Mouse (Mus musculus) limb, embryonic 14.5 days (tissue): ENCODE results near the gene Mier1. TPM values are rescaled to one million over a fixed set of nuclear protein-coding genes. Genes with fewer than 3 reads are reported as not detected.
A peak's percentile ranks its signal among the peaks of the same experiment; 100 is the strongest.

Experiments used
- ATAC-seq: fragments of 200-750 bp; cut with Nextera tagmentation; 2 replicates; pipeline ENCODE4 v1.8.0; 2017; ENCODE audit warnings: low read depth, moderate number of reproducible peaks, moderate TSS enrichment; ENCODE audit not compliant: low FRiP score
- DNase-seq: peaks from one replicate; pipeline ENCODE4 v3.0.0-alpha.2; 2015; ENCODE audit warnings: low spot score
- H3K27ac ChIP-seq: fragments of 300-500 bp; sonication (generic); replicated peaks from 2 replicates; pipeline ENCODE4 v1.5.1; 2014; ENCODE audit warnings: low read depth, mild to moderate bottlenecking, low read length, moderate library complexity, mixed read lengths
- H3K27me3 ChIP-seq: fragments of 300-500 bp; sonication (generic); 2 replicates; pipeline ENCODE4 v1.6.1; 2014; ENCODE audit warnings: low read length, mixed read lengths; ENCODE audit not compliant: control insufficient read depth, insufficient read depth
- H3K36me3 ChIP-seq: fragments of 300-500 bp; sonication (generic); 2 replicates; pipeline ENCODE4 v1.6.1; 2014; ENCODE audit warnings: mild to moderate bottlenecking, low read length, moderate library complexity, mixed read lengths; ENCODE audit not compliant: control insufficient read depth, insufficient read depth
- H3K4me1 ChIP-seq: fragments of 300-500 bp; sonication (generic); 2 replicates; pipeline ENCODE4 v1.6.1; 2014; ENCODE audit warnings: antibody characterized with exemption, low read length, mixed read lengths; ENCODE audit not compliant: control insufficient read depth, insufficient read depth
- H3K4me2 ChIP-seq: fragments of 300-500 bp; sonication (generic); replicated peaks from 2 replicates; pipeline ENCODE4 v1.6.1; 2014; ENCODE audit warnings: low read depth, mild to moderate bottlenecking, low read length, moderate library complexity; ENCODE audit not compliant: severe bottlenecking
- H3K4me3 ChIP-seq: fragments of 300-500 bp; sonication (generic); replicated peaks from 2 replicates; pipeline ENCODE4 v1.5.1; 2014; ENCODE audit warnings: low read length
- H3K9ac ChIP-seq: fragments of 300-500 bp; sonication (generic); 2 replicates; pipeline ENCODE4 v1.6.1; 2014; ENCODE audit warnings: mild to moderate bottlenecking, low read depth, low read length, moderate library complexity; ENCODE audit not compliant: severe bottlenecking
- H3K9me3 ChIP-seq: fragments of 300-500 bp; sonication (generic); 2 replicates; pipeline ENCODE4 v1.6.1; 2016; ENCODE audit warnings: low read length; ENCODE audit not compliant: control insufficient read depth
- POLR2A ChIP-seq: fragments of 200-500 bp; IDR thresholded peaks from 2 replicates; pipeline ENCODE4 v1.8.0; 2012; ENCODE audit warnings: inconsistent platforms, mild to moderate bottlenecking, moderate library complexity, borderline replicate concordance; ENCODE audit not compliant: insufficient read depth, insufficient read length; ENCODE audit errors: extremely low read depth
- WGBS: fragments of 180-500 bp; shearing (Covaris S2); extraction: QIAGEN DNeasy Blood & Tissue Kit; methylation state at CpG from one replicate; pipeline ENCODE4 v1.1.7; 2014; 5-methylcytosine and 5-hydroxymethylcytosine counted together
- polyA plus RNA-seq, 2 experiments: library from polyadenylated mRNA; depleted of rRNA in 1 of 2; stranded (reverse) in 1 of 2; unstranded in 1 of 2; fragments of >200 nt; fragmentation: Nextera tagmentation in 1 of 2; extraction: Ambion mirVana in 1 of 2; gene quantifications; 2 replicates each; pipeline versions ENCODE4 v1.2.1 to v1.2.3; 2012 to 2014

Mier1 gene
- polyA plus RNA-seq (2012; rRNA removed), result 32.8 and 32.9 TPM in 2 replicates
- 41.2 and 46.4 TPM in 2 replicates for polyA plus RNA-seq (2014; fragmentation: Nextera tagmentation; extraction: Ambion mirVana)

DNA sequence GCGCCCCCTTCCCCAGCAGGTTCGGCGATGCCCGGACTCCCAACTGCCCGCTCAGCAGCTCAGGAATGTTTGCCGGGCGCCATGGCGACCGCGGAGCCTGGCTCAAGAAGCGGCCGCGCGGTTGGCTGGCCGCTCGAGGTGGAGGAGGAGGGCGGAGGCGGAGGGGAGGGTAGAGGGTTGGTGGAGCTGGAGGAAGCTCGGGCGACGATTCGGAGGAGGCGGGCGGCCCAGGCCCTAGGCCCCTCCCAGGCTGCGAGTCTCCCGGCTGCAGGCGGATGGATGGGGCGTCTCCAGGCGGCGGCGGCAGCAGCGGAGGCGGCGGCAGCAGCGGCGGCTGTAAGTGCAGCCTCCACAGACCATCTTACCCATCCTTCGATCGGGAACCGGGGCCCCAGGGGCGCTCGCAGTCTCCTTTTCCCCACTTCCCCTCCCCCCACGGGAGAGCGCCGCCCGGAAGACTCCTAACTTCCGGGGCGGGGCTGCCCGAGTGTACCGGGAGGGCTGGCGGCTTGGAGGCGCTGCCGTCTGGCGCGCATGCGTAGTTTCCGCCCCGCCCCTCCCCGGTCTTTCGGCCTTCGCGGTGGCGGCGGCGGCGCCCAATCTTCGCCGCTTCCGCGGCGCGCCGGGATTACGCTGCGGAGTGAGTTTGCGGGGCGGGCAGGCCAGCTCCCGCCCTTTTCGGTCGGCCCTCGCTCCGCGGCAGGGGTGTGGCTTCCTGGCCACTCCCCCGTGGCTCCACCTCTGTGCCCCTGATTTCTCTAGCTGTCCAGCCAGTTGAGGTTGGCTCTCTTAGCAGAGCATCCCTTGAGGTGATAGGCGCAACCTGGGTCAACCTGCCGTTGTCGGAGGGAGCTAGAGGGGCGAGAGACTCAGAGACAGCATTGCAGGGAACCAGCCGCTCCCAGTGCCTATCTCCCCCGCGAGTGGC lies at the start of gene Mier1, which contains the start of gene Wdr78:
Mier1 (plus strand) TSS at position 207 of the 928 bp plus-strand sequence.
Wdr78 (minus strand) TSS at position 372 of the 928 bp plus-strand sequence.
- H3K27ac ChIP-seq, result peak within 1 kb of the TSS; percentile 99
- ATAC-seq, result peak; percentile 99
- WGBS, result under 1% methylated on average over 54 of the region's 90 CpGs
- H3K4me3 ChIP-seq, result peak within 1 kb of the TSS; percentile 70
- H3K36me3 ChIP-seq, result 0 out of 2 replicates have a peak, but pooled peaks cover 5% of the 10 kb centered on the region
- no peak; the same call in 1 of the 2 replicates for TF ChIP-seq POLR2A
- peak; percentile 98 for DNase-seq
- H3K9me3 ChIP-seq, result no peaks in the 10 kb centered on the region
- H3K4me1 ChIP-seq, result peaks cover 10% of the 10 kb centered on the region; the same call in 1 of the 2 replicates
- peak within 1 kb of the TSS; percentile 76 for H3K4me2 ChIP-seq
- no peaks in the 10 kb centered on the region for H3K27me3 ChIP-seq
- H3K9ac ChIP-seq, result peak within 1 kb of the TSS; percentile 81

DNA sequence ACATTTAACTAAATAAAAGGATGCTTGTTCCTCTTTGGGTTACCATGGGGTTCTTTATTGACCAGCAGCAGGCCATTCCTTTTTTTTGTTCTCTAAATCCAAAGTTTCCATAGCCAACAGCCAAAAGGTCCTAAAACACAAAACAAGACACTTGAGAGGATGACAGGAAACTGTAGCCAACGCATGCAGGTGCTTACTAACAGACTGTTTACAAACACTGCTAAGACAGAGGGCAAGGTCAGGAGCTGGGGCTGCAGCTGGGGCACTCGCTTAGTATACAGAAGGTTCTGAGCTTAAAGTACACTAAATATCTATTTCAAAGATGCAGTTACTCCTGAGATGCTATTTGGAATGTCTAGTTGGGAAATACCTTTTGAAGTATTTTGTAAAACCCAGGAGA lies 49.8 kb upstream of the Mier1 start:
- H3K9me3 ChIP-seq, result no peaks in the 10 kb centered on the region
- TF ChIP-seq POLR2A, result no peak
- H3K27ac ChIP-seq, result no peak overlapping the region
- DNase-seq (no peak), ATAC-seq (no peak)
- H3K4me2 ChIP-seq, result no peak overlapping the region
- no peaks in the 10 kb centered on the region for H3K27me3 ChIP-seq
- H3K9ac ChIP-seq, result no peak overlapping the region
- H3K4me3 ChIP-seq, result no peak overlapping the region
- H3K4me1 ChIP-seq, result no peaks in the 10 kb centered on the region
- no peaks in the 10 kb centered on the region for H3K36me3 ChIP-seq
- WGBS, result 59% methylated on average over 2 of the region's 2 CpGs

DNA sequence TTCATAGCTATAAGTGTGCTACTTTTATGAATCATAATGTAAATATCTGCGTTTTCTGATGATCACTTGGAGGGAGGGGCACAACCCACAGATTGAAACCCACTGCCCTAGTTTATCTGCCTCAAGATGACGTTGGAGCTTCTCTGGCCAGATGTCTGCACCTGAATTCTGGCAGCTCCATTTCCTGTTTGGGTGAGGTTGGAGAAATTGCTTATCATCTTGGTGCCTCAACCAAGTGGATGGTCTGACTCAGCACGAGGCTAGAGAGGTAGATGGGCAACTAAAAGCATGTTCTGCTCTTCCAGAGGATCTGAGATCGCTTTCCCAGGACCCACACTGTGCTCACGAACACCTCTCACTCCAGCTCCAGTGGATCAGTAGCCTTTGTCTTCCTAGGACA lies 49.2 kb upstream of the Mier1 start:
- no peak overlapping the region for H3K4me2 ChIP-seq
- no peaks in the 10 kb centered on the region for H3K9me3 ChIP-seq
- TF ChIP-seq POLR2A, result no peak
- H3K36me3 ChIP-seq, result no peaks in the 10 kb centered on the region
- 75% methylated on average over 5 of the region's 5 CpGs for WGBS
- H3K4me3 ChIP-seq, result no peak overlapping the region
- ATAC-seq (no peak), DNase-seq (no peak)
- no peak overlapping the region for H3K9ac ChIP-seq
- no peaks in the 10 kb centered on the region for H3K27me3 ChIP-seq
- no peaks in the 10 kb centered on the region for H3K4me1 ChIP-seq
- no peak overlapping the region for H3K27ac ChIP-seq

DNA sequence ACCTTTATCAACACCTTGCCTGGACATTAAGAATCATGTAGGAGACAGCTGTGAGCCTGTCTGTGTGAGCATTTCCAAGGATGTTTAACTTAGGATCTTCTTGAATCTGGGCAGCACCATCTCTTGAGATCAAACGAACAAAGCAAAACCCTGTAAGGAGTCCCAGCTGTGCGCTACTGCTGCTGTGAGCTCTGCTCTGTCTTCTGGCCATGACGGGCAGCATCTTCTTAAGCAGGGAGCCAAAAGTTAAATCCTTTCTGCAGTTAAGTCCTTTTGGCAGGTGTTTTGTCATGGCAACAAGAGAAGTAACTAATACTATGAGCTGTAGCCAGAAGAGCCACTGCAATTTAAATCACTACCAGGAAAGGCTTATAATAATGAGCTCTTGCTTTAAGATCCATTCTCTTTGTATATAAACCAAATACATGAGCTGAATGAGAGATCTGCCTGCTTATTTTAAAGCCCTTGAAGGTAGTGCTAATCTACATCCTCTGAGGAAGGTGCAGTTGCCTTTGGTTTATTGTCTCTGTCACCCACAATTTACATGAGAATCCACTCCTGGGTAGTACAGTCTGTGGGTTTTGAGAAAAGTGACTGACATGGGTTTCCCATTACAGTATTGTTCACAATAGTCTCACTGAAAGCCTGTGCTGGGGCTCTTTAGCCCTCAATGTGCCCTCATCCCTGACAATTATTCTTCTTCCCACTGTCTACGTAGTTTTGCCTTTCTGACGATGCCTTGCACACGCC lies 46.1 kb upstream of the Mier1 start:
- WGBS, result 68% methylated on average over 6 of the region's 6 CpGs
- DNase-seq (peak; percentile 29), ATAC-seq (no peak)
- TF ChIP-seq POLR2A, result no peak
- Histone ChIP-seq H3K36me3 (no peaks in the 10 kb centered on the region), H3K4me3 (no peak overlapping the region), H3K9me3 (no peaks in the 10 kb centered on the region), H3K4me2 (no peak overlapping the region), H3K27me3 (no peaks in the 10 kb centered on the region), H3K27ac (no peak overlapping the region), H3K9ac (no peak overlapping the region), H3K4me1 (no peaks in the 10 kb centered on the region)

DNA sequence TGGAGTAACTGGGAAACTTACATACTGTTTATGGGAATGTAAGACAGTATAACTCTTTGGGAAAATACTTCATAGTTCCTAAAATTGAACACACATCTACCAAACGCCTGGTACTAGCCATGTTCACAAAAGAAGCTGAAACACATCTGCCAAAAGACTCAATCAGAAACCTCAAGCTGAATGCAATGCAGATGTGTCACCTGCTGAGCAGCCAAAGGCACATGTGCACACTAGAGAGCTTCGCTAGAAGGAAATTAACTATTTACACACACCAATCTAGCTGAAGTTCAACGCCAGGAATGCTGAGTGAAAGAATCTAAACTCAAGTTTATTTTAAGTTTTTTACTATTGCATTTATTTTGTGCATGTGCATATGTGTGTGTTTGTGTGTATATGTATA lies 43.6 kb upstream of the Mier1 start:
- no peaks in the 10 kb centered on the region for H3K9me3 ChIP-seq
- H3K36me3 ChIP-seq, result no peaks in the 10 kb centered on the region
- no peak for TF ChIP-seq POLR2A
- H3K4me1 ChIP-seq, result no peaks in the 10 kb centered on the region
- 36% methylated on average over 3 of the region's 3 CpGs for WGBS
- H3K9ac ChIP-seq, result no peak overlapping the region
- H3K4me2 ChIP-seq, result no peak overlapping the region
- ATAC-seq (no peak), DNase-seq (peak; percentile 18)
- H3K27ac ChIP-seq, result no peak overlapping the region
- no peak overlapping the region for H3K4me3 ChIP-seq
- no peaks in the 10 kb centered on the region for H3K27me3 ChIP-seq
